Mouse (Mus musculus) layer of hippocampus, adult 8-10 months (tissue): ENCODE measurements around the gene Cpa1. TPM values are rescaled to one million over a fixed set of nuclear protein-coding genes. Genes with fewer than 3 reads are reported as not detected.

Experiments
- DNase-seq, 2 experiments: peaks; one replicate each; pipeline ENCODE4 v3.0.0; 2022; ENCODE audit warnings: low spot score in 2 of 2
- total RNA-seq, 4 experiments: library from RNA; stranded (reverse); gene quantifications; 2 replicates each; pipeline ENCODE4 v1.2.4; 2022

The Cpa1 gene
- total RNA-seq = not detected

DNA sequence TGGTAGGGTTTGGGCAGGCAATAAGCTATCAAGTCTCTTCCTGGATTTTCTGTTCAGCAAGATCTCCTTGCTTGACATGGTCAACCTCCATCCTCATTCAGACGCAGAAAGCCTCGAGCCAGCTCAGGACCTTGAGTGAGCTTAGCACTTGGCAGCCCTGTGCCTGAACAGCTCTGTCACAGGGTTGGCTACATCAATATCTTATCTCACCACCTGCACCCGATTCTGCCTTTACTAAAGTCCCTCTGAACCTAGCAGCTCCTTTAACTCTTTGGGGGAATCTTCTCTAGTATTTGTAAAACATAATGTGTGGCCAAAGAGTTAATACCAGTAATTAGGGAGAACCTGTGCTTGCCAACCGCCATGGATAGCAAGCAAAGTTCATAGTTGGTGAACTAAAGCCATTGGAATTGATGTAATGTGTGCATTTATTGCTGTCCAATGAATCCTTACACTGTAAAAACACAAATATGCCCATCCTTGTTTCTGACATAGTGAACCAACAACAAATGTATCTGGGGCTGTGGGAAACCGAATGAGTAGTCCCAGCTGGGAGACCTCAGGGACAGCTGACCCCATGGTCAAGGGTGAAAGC is at the start of gene Cpa1:
TSS of gene Cpa1 (plus strand) at position 545 of the 595 bp plus-strand sequence.
- no peak for DNase-seq

DNA sequence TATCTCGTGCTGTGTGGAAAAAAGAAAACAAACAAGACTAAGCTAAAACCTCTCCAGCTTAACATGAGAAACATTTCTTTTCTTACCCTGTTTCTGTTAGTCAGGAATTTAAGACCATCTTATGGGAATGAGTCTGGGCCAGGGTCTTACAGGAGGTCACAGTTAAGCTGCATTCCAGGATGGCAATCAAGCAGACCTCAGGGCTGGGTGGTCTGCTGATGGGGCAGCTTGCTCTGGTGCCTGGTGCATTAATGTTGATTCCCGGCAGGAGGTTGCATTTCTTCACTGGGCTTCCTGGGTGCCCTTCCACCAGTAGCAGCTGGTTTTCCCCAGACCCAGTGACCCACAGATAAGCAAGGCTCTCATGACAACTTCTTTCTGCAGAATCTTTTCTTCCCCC is 49.2 kb upstream of the Cpa1 start:
- DNase-seq = no peak

DNA sequence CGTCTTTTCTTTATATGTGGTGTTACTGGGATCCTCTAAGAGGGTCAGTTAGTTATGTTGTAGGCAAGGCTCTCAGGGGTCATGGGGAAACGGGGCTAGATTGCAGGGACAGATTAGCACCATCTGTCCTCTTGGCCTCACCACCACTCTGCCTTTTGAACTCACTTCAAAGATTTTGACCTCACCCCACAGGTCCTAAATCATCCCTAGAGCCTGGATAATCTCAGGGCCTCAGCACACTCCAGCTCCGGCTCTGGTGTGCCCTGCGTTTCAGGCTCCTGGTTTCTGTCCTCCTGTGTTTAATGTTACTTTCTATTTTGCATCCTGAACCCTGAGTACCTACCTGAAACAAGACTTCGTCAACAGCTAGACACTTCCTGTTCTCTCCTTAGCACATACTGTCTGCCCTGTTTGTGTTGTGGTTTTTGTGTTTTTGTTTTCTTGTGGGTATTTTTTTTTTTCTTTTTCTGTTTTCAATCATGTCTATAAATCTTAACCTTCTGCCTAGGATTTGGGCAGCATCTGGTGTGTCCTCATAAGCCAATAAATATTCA is 47.1 kb upstream of the Cpa1 start:
- no peak for DNase-seq

DNA sequence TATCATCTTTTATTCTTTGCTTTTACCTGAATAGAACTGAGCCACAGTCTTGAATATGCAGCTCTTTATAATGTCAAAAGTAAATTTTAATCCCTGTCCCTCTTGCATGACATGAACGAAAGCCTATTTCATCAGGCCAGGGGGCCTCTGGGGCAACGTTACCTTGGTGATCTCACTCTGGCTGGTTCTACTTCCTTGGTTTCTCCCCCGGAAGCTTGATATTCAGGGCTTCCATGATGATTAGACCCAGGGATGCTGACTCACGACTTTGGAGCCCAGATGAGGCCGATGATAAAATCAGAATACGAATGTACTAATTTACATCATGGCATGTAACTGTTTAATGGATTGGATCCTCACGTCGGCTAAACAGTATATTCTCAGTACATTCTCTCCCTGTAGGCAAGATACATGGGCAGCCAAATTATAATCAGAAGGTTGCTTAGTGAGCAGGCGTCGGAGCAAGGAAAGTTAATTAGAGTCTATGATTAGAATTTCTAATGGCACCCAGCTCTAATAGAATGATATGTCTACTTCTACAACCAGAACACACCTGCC is 46.5 kb upstream of the Cpa1 start:
- DNase-seq = no peak

DNA sequence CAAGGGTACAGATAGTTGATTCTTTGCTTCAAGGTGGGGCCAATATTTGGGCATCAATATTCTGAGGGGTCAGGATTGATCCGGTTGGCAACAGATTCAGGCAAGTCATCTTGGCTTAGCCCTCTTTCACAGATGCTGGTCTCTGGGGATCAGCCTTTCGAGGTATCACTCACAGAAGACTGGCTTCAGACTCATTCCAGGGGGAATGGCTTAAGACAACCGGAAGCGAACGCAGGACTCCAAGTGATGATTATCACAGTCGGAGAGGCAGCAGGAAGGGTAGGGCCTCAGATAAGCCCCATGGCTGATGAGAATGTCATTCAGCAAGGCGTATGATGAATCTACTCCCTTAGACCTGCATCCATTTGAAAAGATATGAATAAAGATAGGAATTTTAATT is 44.7 kb upstream of the Cpa1 start:
- DNase-seq = no peak

DNA sequence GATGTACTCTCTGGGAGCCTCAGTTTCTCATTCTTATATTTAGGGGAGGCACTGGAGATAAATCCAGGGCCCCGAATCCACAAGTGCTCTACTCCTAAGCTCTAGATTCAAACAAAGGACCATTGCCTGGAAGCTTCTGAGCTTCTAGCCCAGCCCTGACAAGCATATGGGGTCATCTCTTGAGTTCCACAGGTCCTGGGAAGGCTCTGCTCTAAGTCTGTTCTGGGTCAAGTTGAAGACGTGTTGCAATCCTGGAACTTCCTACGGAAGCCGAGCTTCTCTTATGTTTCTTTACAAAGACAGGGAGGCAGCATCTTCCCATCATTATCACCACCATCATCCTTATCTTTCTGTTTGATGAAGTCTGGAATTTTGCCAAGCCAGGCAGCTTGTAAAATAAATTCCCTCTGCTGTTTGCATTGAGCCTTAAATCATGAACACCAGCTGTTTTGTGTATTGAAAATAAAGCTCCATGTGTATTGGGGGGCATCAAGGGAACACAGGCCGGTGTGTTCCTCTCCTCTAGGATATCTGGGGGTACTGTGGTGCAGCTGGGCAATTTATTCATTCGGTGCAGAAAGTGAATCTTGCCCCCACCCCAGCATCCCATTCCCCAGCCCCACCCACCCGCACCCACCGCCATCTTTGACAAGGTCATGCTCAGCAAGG is 42.7 kb upstream of the Cpa1 start:
- no peak for DNase-seq

DNA sequence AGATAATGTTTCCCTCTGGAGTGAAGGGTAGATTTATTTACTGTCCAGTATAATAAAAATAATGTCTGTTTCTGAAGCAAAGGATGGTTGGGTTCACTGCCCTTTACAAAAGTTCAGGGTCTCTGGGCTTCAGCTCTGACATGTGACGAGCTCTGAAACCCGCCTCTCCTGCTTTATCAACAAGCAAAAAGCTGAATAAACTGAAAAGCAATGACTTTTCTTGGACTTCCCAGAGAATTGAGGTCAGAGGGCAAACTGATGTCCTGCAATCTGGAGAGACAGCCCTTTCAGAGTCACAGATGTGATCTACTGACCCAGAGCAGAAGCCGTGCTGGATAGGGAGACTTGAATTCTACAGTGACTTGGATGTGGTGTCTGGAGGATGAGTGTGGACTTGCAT is 39.0 kb upstream of the Cpa1 start:
- no peak for DNase-seq

DNA sequence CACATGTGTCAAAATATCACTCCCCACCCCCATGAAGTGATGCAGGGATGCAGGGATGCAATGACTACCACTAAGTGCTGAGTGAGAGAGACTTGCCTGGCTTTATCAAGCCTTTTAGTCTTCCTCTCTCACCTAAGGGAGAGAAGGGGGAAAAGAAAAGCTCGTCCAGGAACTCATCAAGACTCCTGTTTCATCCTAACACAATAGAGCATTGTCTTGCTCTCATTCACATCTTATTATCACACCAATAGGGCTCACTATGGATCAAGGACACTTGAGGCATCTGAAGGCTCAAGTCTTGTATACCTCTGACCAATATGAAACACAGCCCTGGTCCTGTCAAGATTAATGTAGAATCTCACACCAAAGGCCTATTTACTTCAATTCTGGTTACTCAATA is 38.0 kb upstream of the Cpa1 start:
- no peak for DNase-seq

DNA sequence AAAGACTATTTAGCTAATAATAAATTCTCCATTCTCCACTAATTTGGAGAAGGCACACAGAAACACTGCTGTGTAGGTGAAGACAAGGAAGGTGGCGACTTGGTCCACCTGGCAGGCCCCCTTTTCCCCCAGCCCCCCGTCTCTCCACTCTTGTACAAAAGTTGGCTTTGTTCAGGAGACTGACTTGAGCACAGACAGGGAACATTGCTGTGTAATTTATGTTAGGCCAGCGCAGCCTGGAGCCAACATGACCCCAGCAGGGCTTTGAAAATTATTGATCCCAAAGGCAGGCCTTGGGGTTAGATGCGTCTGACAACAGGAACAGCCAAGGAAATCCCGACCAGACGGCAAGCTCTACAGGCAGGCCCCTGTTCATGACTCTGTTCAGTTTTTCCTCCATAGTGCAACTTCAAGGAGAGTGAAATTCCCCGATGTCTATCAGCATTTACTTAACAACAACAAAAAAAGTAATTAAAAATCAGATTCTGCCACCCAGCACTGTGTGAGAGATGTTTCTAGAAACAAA is 34.6 kb upstream of the Cpa1 start:
- DNase-seq = no peak

DNA sequence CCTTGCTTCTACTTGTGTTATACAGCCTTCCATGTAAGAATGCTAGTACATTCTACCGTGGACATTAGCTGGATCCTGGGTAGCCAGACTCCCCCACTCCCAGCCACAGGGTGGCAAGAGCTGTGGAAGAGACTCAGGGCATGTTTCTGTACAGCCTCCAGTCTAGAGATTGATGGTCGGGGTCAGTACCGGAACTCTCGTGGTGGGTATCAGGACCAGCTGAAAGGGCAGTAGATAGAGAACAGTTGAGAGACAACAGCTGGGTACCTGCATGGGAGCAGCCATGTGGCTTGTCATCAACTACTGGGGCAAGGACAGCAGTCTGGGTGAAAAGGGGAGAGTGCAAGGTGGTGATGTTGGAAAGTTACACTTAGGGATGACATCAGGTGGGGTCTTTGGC is 33.9 kb upstream of the Cpa1 start:
- no peak for DNase-seq

DNA sequence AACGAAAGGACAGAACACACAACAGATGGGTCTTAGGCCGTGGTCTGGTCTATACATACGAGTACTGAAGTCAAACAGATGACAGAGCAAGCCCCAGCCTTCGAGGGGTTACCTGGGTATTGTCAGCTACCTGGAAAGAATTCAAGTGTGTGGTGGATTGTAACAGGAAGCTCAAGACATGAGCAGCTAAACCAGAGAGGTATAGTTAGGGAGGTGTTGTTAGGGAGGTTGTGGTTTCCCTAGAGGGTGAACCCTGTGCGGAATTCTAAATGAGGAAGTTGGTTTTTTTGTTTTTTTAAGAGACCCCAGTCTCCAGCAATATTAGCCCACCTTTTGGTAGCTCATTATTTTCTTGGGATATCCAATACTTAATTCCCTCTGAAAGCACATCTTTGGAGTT is 33.3 kb upstream of the Cpa1 start:
- DNase-seq = no peak

DNA sequence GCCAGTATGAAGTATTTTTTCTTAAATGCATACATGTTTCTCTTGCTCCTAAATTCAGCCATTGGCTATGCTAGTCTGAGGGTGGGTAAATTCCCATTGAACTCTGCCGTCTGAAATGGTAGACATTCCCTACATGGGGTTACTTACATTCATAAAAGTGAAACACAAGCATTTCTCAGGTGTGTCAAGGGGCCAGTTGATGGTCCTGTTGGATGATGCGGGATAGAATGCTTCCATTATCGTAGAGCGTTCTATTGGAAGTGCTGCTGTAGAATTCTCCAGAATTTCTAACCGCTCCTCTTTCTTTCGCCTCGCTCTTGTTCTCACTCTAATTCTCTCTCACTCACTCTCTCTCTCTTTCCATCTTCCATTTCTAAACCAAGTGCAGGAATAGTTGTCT is 28.3 kb upstream of the Cpa1 start, which contains the start of gene Cpa5:
TSS of gene Cpa5 (plus strand) at position 301 of the 400 bp plus-strand sequence.
- DNase-seq = no peak

DNA sequence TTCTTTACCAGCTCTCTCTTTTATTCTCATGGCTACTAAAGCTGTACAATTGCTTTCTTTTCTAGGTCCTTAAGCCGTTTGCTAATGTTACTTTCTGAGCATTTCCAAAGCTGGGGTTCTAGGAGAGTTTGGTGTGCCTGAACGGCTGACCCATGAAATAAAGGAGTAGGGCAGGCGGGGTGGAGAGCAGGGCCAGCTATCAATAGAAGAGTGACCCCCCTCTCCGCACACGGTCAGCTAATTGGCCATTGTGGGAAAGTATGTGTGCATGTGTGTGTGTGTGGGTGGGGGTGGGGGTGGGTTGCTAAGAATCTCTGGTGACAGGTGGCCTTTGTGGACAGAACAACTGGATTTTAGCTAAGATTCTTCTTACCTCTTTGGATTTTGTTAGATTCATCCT is 27.8 kb upstream of the Cpa1 start:
- DNase-seq = no peak

DNA sequence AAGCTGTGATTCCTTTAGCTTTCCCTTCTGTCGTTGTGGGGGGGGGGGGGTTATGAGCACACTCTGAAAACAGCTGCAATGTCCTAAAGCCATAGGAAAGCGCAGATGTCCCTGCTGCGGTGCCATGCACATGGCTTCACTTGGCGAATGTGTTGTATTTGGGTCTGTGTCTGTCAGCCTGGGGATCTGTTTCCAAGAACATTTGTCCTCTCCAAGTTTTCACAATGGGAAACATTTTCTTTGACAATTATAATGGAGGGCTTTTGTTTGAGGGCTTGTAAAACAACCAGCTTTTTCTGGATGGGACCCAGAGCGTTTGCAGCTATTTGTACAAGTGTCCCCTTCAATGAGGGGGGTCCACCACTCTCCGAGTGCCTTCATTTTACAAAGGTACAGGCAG is 24.8 kb upstream of the Cpa1 start:
- no peak for DNase-seq

DNA sequence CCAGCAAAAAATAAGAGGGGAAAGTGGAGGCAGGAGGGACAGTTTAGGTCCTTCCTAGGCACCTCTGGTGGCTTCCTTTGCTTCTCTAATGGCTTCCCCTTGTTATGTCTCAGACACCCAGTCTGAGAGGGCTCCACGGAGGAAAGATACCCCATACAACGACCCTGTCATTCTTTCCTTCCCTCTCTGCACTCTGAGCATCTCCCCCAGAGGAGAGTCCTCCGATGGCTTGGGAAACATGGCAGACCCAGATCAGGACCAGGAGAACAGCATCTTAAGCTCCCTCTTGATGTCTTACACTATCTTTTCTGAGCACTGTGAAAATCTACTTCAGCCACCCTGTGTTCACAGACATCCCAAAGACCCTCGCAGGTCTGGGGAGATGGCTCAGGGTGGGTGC is 23.3 kb upstream of the Cpa1 start:
- no peak for DNase-seq

DNA sequence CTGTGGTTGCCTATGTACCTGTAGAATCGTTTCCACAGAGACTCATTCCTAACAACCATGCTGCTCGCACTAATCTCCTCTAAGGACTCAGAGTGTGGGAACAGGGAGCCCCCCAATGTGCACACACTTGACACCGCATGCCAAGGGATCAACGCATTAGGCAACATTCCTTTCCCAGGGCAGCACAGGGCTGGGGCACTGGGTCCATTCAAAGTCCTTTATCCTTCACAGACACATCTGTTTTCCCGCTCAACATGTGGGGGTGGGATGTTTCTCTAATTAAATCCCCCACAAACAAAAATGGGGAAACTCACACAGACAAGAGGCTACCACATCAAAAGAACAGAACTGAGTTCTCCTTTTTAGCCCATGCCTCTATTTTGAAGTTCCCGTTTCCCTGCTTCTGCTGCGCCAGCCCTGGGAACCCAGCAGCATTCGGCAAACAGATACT is 22.5 kb upstream of the Cpa1 start:
- no peak for DNase-seq

DNA sequence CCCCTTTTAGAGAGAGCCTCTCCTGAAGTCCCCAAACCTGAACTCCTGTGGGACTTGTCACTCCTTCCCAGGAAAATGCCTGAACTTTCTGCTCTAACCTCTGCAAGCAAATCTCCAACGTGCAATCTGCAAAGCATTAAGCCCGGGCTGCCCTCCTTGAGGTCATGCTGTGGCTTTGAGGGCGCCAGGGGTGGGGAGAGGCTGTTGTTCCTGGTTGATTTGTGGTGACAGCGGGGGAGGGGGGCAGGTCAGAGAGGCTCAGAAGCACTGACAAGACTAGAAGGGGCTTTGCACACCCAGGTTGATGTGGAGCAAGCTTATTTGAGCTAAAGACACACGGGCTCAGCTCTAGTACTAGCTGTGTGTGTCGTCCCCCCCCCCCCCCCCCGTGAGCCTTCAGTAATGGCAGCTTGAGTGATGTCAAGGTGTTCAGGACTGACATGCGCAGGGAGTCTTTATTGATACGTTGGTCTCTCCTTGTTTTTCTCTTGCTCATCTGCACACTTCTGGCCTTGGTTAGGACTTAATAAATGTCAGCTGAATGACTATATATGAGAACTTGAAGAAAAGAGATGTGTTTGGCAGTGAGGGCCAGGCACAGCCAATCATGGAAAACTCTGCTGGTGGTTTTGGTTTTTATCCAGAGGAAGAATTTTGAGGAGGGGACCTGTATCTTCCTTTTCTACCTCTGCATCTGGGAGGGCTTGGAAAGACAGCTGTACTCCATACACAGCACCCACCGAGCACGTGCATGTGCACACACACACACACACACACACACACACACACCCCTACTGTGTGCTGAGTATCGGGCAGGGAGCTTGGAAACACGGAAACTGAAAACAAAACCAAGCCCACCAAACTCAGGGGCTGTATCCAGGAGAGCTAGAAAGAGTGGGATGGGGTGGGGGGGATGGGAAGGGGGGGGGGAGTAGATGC is 21.7 kb upstream of the Cpa1 start:
- DNase-seq = no peak

DNA sequence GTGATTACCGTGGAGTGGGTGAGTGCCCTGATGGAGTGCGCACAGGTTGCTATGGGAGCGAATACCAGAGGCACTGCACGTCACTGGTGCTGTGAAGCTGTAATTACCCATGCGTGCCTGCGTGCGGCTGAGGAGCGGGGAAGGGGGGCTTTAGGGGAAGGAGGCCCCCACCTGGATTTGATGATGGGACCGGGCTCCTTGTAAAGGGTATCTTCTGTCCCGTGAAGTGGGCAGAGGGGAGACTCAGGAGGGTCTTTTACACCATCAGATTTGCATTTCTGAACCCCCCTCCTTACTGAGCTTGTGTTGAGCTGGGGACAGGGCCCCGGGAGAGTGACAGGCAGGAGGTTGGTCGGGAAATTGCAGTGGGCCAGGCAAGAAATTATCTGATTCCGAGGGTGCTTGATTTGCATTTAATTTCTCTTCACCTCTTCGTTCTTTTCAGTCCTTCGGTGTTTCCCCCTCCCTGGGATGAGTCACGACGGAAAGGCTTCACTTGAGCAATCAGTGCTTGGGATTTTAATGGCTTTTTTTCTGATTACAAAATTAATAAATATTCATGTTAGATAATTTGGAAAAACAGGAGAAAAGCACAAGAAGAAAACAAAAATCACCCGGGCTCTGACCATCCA is 20.9 kb upstream of the Cpa1 start:
- peak; percentile 49 to 71 for DNase-seq

DNA sequence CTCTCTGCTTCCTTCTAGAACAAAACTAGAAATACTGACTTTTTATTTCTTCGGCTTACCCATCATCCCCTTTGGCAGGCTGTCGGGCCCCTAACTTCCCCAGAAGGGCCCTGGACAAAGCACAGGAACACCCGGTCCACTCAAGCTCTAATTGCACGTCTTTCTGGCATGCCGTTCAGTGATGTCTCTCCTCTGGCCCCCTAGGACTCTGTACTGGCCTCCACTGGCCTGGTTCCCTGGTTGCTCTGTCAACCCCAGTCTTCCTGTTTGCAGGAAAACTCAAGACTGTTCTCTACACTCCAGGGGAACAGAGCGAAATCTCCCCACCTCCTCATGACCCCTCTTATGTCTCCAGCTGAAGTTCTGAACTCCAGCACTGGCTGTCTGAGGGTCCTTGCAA is 20.3 kb upstream of the Cpa1 start:
- DNase-seq = no peak

DNA sequence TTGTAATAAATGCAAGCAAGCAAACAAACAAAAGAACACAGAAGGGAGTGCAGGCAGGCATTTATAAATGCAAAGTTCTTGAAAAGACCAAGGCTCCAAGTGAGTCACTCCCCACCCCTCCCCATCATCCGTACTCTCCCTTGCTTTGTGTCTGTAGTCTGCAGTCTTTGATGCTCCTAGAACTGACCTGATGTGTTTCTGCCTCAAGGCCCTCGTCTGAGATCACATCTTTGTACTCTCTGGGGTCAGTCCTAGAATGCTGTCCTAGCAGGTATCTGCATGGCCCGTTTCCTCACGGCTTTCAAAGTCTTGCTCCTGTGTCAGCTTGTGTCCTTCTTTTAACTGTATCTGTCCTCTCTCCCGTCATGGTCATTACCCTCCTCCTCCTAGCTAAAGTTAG is 19.4 kb upstream of the Cpa1 start:
- DNase-seq = no peak

DNA sequence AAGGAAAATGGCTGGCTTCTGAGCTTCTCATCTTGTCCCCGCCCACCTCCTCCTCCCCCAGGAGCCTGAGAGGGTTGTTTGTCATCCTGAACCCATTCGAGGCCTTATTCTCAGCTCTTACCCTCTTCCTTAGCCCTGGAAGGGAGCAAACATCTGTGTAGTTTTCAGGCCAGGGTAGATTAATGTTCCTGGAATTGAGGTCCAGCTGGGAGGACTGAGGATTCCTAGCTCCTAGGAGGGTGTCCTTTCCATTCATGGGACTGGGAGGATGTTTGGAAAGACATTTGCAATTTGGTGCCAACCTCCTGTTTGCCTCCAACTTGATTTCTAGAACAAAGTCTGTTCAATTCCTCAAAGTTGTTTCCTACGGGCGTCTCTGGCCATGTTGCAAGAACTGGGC is 18.4 kb upstream of the Cpa1 start:
- no peak for DNase-seq
